Mouse (Mus musculus) brain, embryonic 14.5 days (tissue): Measurements from ENCODE around the gene Aplp1.

Experiments
- CTCF ChIP-seq: fragments of 200-500 bp; IDR thresholded peaks from 2 replicates; pipeline ENCODE4 v1.5.1; 2012; ENCODE audit warnings: inconsistent platforms, mild to moderate bottlenecking, moderate library complexity, borderline replicate concordance; ENCODE audit not compliant: insufficient read depth, insufficient read length; ENCODE audit errors: extremely low read depth
- POLR2A ChIP-seq: fragments of 200-500 bp; IDR thresholded peaks from 2 replicates; pipeline ENCODE4 v1.6.1; 2012; ENCODE audit warnings: mild to moderate bottlenecking, inconsistent platforms, borderline replicate concordance; ENCODE audit not compliant: poor library complexity, insufficient read depth, insufficient read length, severe bottlenecking; ENCODE audit errors: extremely low read depth

- no peak for TF ChIP-seq CTCF
- no peak for TF ChIP-seq POLR2A
Observed at GRCm38 (mm10) chr7:30423071-30423641, 22.2 kb downstream of the Aplp1 start.
